Mouse (Mus musculus): ENCODE data around the gene Gm14525. TPM values are rescaled to one million over a fixed set of nuclear protein-coding genes. Genes with fewer than 3 reads are reported as not detected.
"Not testable (repeated sequence)": the region's sequence is repeated elsewhere in the genome, so short reads cannot be mapped to it uniquely, and the experiment has no call there.

Gene Gm14525
- not detected in 2 replicates for polyA plus RNA-seq (2015; fragmentation: Nextera tagmentation; extraction: Ambion mirVana)

DNA sequence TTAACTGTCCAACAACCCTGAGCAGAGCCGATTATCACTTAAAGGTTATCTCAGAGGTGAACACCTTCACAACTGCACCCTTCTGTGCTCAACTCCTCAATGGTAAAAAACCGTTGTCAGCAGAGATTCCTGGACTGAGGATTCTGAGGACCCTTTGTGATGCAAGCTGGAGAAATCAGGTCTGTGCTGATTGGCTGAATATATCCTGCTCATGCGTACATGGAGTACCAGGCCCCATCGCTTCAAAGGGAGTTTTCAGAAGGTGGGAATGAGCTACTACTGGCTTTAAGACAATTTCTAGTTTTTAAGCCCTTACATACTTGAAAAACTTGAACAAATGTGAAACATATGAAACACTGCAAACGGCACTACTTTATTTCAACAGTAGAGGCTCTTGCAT is at the start of gene Gm14525:
Gene Gm14525, minus strand, starts transcription at position 101 of the 400 bp plus-strand sequence.
- not testable (repeated sequence) for ATAC-seq (replicated peaks; ENCODE audit: extremely low read depth, insufficient read depth, low FRiP score); H3K4me2 ChIP-seq (ENCODE audit: low read depth, low read length); H3K9ac ChIP-seq (ENCODE audit: low read length); H3K27me3 ChIP-seq (ENCODE audit: control insufficient read depth, insufficient read depth, low read length); H3K4me1 ChIP-seq (ENCODE audit: control insufficient read depth, insufficient read depth, low read length); H3K4me3 ChIP-seq (ENCODE audit: low read length); H3K36me3 ChIP-seq (ENCODE audit: control insufficient read depth, insufficient read depth); H3K9me3 ChIP-seq (replicated peaks; ENCODE audit: control insufficient read depth, low read length); H3K27ac ChIP-seq (ENCODE audit: low read length)
- WGBS = 72% methylated on average over 2 of the region's 5 CpGs

Other genes with a start within 250 kb of the Gm14525 start
- not detected in 2 replicates for gene Slx, start 157.1 kb downstream of the Gm14525 start, polyA plus RNA-seq (2015; fragmentation: Nextera tagmentation; extraction: Ambion mirVana)
- not detected in 2 replicates for gene Gm6121, start 233.1 kb upstream of the Gm14525 start, polyA plus RNA-seq (2015; fragmentation: Nextera tagmentation; extraction: Ambion mirVana)